Mouse (Mus musculus) layer of hippocampus, adult 11-12 months (tissue): ENCODE measurements at regions not wholly inside any gene's neighbourhood (a gene's known extent, or its start where the extent isn't known, plus 50 kb on each side); places are given as distances from the start of the nearest gene placed in this dataset.
"Not testable (repeated sequence)": the region's sequence is repeated elsewhere in the genome, so short reads cannot be mapped to it uniquely, and the experiment has no call there.

Experiments used
- DNase-seq: peaks from one replicate; pipeline ENCODE4 v3.0.0; 2022; ENCODE audit warnings: low spot score

DNA sequence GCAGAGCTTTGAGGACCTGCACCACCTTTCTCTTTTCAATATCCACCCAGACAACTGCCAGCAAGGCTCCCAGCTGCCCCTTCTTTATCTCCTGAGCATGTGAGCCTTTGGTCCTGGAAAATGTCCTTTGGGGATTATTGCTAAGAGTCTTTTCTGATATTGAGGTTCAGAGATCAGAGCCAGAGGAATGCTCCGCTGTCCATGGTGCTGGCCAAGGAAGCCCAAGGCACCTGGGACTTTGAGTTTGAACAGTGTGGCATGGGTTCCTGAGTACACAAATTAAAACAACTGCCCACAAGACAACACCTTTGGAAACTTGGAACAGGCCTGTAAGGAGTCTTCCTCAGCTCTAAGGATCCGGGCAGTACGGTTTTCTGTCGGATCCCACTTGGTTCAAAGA is 52.6 kb upstream of the Slc28a3 start:
- no peak for DNase-seq

DNA sequence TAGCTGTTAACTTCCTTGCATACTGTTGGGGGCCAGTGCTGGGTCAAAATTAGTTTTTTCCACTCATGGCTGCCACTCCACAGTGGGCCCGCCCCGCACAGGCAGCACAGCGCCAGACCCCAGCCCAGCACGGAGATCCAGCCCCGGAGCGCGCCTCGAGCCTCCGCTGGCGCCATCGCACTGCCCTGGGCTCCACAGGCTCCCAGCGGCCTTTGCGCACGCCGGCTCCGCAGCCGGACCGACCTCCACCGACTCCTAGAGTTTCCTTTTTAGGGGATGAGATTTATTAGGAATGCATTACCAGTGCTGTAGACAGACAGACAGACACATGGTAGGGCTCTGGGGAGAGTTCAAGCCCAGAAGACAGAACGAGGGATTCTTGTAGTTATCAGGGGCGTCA is 58.0 kb upstream of the Slc28a3 start:
- no peak for DNase-seq

DNA sequence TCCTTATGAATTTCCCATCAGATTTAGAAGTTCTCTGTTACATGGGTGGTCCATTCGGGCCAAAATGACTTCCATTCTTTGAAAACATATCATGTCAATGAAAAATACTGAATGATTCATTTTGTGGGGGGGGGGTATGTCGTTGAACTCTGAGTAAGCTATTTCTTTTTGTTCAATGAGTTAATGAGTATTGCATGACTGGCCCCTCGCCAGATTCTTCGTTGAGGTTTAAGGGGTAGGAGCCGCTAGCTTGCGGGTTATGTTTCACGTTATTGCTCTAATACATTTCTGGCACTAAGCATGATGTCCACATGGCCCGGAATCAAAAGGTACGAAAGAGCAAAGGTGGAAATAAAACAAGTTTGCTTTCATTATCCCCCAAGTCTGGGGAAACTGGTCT is 59.5 kb upstream of the Slc28a3 start:
- DNase-seq, result no peak

DNA sequence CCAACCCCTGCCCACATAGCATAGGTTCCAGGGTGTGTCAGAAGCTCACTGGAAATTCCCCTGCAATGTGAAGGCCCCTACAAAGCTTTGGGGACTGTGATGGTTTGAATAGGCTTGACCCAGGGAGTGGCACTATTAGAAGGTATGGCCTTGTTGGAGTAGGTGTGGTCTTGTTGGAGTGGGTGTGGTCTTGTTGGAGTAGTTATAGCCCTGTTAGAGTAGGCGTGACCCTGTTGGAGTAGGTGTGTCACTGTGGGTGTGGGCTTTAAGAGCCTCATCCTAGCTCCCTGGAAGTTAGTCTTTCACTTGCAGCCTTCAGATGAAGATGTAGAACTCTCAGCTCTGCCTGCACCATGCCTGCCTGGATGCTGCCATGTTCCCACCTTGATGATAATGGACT is 64.9 kb upstream of the Slc28a3 start:
- DNase-seq, result not testable (repeated sequence)

DNA sequence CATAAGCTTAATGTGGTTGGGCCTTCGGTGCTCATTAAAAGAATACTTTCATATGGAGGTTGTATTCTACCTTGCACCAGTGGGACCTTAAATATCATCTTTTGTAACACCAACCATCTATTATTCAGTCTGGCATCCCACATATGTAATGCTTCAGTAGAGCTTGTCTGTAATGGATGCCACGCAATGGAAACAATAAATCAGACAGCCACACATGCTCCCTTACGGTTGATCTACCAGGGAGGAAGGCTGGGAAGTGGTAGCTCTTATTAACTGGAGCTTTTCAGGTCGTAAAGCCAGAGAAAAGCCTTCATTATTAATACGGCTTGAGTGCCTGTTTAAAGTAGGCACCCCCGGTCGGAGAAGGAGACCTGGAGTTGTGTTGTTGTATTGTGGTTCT is 66.8 kb upstream of the Slc28a3 start:
- no peak for DNase-seq

DNA sequence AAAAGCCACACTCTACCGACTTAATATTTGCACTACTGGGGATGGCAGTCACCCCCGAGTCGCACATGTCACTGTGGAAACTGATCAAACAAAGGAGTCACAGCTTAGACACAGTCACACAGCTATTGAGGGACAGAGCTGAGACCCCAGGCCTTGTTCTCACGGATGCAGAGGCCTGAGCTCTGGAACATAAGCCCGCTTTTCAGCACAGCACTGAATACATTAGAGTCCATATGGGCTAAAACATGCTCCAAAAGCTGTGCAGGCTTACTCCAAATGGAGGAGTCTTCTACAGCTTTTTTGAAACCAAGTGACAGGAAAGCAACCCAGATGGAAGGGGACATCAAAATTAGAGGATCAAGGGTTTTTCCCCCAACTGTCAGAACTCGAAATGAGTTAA is 69.0 kb upstream of the Slc28a3 start:
- DNase-seq, result peak; percentile 10

DNA sequence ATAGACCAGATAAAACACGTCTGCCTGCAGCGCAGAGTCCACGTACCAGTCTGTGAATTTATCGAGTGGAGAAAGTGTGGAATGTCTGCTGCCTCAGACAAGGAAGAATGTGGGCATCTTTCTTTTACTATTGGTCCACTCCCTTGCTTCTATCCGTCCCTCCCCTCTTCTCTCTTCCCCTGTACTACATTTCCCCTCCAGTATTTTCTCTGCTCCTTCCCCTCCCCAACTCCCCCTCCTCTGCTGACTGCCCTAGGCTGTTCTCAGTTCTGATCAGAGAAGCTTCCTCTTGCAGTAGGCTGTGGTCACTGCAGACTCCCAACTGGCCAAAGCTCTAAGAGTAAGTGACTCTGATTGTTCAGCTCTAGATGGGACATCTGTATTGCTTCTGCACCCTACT is 76.1 kb upstream of the Slc28a3 start:
- DNase-seq, result no peak

DNA sequence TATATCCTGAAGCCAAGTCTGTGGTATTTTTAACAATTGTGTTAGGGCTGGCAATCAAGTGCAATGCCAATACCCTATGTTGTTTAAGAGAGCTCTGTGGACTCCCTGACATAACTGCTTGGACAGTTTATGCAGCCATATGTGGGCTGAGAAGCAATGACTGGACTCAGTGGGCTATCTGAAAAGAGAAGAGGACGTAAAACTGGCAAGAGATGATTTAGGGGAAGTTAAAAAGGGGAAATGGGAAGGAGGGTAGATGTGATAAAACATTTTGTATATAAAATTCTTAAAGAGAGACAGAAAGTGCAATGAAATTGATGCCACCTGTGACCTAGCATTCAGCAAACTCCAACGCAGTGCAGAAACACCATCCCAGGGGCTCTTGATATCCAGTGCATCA is 76.9 kb upstream of the Slc28a3 start:
- no peak for DNase-seq

DNA sequence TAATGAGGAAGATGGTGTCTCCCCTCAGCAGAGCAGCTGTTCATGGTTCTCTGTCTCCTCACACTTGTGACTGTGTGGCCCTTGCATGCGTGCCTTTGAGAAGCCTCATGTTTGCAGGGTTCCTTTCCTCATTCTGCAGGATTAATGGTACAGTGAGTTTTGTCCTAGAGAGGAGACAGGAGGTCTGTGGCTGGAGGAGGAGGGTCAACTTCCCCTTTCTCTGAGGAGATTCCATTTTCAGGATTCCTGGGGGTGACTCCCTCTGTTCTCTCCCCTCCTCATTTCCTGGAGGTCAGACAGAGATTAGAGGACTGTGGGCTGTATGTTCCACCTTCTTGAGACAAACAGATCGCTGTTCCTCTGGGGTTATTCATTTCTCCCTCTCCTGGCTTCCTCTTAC is 77.6 kb upstream of the Slc28a3 start:
- no peak for DNase-seq

DNA sequence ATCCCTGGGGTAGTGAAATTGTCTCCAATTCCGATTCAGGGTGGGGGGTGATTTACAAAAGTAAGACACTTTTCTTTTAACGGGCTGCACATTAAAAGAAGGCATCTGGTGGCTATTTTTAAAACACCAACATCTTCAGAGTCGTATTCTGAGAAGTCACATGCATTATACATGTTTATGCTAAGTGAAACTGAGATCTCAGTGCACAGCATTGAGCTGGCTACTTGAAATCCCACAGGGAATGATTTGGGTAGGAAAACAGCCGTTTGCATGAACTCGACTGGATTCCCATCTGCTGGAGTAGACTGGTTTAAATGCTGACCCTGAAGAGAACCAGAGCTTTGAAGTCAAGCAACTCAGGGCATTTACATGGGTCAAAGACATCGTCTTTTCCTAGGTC is 84.0 kb upstream of the Slc28a3 start:
- DNase-seq, result no peak

DNA sequence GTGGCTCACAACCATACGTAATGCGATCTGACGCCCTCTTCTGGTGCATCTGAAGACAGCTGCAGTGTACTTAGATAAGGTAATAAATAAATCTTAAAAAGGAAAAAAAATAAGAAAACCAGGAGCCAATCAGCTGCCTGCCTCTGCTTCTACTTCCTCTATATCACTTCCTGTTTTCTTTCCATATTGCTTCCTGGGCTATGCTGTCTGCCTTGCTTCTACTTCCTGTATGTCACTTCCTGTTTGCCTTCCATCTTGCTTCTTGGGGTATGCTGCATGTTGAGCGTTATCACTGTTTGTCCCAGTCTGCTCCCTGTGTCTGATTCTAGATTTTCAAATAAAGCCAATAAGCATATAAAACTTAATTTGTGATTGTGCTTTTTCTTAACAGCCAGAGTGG is 85.3 kb upstream of the Slc28a3 start:
- no peak for DNase-seq

DNA sequence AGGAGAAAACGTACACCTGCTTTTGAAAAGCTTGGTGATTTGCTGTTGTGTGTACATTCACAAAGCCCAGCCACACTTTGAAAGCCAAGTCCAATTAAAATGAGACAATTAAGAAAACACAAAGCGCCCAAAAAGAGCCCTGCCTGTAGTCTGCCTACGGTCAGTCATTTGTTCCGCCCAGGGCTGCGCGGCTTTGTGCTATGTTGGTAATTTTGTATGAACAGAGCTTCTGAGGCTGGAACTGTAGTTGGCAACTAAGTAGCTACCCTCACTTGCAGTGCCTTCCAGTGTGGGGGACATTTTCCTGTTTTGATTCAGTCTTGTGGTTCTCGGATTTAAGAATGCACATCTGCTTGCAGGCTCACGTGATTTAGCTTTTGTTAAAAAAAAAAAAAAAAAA is 89.3 kb upstream of the Slc28a3 start:
- no peak for DNase-seq

DNA sequence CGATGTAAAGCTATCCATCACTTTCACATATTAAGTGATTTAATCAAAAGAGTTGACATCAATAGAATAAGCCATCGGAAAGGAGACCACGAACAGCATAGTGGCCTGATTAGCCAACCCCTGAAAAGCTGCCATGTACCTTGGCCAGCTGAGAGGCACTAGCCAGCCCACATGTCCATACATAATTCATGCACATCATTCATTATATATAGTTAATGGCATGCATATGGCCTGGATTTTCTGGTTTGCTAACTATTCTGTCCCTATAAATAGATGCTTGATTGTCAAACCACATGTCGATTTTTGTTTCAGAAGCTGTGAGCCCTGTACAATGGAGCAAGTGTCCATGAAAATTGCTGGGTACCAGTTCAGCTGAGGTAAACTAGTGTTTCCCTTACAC is 93.5 kb upstream of the Slc28a3 start:
- no peak for DNase-seq

DNA sequence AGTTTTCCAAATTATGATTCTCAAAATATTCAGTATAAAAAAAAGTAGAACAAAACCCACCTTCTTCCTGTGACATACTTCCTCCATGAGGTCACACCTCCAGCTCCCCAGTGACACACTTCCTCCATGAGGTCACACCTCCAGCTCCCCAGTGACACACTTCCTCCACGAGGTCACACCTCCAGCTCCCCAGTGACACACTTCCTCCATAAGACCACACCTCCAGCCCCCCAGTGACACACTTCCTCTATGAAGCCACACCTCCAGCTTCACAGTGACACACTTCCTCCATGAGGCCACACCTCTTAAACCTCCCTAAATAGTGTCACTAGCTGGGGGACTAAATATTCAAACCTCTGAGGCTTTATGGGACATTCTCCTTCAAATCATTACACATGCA is 89.8 kb upstream of the Ntrk2 start:
- no peak for DNase-seq

DNA sequence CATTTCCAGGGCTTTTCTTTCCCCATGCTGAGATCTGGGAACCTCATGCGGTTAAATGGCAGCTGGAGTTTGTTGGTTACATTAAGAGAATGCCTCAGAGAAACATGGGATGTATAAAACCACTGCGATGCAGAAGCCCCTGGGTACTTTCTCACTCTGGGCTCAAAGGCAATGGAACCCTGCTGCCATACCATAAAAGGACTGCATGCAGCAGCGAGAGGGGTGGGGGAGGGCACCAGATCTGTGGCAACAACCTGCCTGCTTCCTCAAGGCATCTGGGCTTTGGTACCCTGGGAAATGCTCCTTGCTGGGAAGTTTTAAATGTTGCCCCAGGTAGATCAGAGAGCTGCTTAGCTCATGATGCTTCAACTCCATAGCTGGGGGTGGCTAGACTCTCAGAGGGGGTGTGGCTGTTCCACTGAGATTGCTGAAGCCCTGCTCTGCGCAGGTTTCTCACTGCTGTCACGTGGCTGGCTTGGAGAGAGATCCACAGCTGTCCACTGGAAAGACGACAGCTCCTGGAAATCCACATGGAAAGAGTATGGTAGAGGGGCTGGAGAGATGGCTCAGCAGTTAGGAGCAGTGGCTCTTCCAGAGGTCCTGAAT is 75.8 kb upstream of the Ntrk2 start:
- no peak for DNase-seq

DNA sequence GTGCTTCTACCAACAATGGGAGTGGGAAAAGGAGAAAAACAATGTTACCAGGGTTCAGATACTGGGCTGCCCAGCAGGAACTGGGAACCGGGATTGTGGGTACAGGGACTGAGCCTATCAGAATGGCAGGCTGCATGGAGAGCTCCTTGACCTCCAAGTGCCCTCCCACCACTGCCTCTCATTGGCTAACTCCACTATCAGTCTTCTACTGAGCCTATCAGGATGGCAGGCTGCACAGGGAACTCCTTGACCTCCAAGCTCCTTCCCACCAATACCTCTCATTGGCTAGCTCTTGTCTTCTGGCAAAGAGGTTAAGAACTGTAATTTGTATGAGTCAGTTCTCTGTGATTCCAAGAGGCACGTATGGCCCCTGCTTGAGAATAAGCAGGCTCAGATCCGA is 73.6 kb upstream of the Ntrk2 start:
- no peak for DNase-seq

DNA sequence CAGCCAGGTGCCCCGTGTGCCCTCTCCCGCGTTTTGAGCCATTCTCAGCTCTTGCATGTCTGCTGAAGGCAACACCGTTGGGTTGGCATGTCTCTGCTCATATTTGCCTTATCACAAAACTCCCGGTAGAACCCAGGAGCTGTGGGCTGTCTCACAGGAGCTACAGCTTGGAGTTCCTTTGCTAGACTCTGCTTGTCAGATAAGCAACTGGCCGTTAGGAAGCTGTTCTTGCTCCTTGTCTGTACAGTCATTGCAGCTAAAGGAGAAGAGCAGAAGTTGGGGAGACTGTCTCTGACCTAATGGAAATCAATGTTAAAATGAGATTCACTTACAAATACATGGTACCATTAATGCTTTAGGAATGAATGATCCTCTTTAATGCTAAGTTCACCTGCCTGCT is 72.8 kb upstream of the Ntrk2 start:
- DNase-seq, result no peak

DNA sequence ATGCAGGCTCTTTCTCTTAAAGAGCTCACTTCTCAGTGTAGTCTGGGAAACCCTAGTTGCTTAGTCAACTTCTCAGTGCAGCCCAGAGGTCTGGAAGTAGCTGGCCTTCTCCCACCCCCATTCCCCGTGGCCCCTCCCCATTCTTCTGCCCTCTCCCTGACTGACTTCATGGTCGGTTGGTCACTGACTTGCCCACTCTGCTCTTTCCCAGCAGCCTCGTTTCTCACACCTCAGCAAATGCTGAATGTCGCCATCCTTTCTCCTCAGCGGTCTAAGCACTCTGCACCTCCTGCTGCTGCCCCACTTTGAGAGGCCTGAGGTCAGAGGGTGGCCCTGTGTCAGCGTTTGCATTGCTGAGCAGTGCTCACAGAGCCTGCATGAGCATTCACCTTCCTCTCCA is 70.8 kb upstream of the Ntrk2 start:
- DNase-seq, result no peak

DNA sequence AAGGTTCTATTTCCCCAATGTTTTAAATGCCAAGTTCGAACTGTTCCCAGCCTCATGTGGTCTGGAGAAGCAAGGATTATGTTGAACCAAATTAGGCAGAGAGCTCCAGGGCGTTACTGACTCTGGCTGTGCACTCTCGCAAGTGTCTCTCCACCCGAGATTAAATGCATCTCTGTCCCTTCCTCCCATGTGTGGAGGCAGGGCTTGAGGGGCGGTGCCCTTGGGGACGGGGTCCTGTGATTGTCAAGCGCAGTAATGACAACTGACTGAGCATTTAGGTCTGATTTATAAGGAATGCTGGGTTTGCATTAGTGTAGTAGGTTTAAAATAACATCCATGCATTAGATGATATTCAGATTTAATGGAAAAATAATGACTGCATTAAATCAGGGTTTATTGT is 65.6 kb upstream of the Ntrk2 start:
- DNase-seq, result no peak

DNA sequence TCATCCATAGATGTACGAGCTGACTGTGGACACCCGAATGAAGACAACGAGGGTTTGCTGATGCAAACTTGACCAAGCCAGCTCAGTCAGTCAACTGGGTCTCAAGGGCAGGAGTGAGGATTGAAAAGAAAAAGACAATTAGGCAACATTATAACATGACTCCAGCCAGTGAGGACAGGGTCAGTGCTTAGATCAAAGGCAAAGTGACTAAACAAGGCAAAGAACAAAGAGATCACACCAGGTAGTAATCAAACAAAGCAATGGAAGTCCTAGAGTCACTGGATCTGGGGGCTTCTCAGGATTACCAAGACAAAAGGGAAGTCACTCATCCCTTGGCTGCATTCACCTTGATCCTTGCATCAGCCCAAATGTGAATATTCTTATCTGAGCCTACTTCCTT is 60.3 kb upstream of the Ntrk2 start:
- no peak for DNase-seq

DNA sequence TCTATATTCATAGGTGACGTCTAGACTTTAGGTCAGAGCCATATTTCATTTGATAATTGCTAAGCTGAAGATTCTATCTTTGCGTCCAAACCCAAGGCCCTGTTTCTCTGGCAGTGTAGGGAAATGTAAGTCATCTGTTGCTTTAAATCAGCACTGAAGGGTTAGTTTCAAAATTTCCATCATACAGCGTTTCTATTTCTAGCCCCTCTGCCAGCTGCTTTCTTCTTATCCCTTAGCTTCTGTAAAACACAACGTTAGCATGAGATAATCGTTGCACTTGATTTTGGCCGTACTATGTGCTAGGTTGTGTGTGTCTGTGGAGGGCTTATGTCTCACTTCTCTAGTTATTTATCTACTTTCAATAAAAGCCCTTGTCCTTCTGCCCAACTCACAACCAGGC is 58.7 kb upstream of the Ntrk2 start:
- DNase-seq, result no peak

DNA sequence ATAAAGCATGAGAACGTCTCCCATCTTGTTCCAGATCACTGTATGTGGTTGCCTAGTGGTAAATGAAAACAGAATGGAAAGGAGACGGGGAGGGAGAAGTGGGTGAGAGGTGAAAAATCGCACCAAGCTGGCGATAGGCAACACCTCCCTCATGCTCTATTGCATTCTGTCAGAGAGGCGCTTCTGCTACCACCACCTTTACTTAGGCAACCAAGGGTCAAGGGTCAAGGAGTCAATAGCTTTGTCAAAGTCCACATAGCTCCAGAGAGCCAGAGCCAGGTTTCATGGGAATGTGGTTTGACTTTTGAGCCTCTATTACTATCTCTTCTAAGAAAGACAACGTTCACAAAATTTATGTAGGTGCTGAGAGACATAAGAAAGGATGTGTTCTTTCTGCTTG is 50.2 kb upstream of the Ntrk2 start:
- no peak for DNase-seq
